Mouse (Mus musculus) myocyte (in vitro differentiated cells): ENCODE measurements around the gene Xylt1. TPM values are rescaled to one million over a fixed set of nuclear protein-coding genes. Genes with fewer than 3 reads are reported as not detected.

Source experiments
- H3K27me3 ChIP-seq: one replicate; pipeline ENCODE4 v1.6.1; 2011; ENCODE audit not compliant: control insufficient read depth, insufficient read depth, insufficient read length
- H3K36me3 ChIP-seq: one replicate; pipeline ENCODE4 v1.6.1; 2011; ENCODE audit not compliant: control insufficient read depth, insufficient read depth
- H3K4me2 ChIP-seq: one replicate; pipeline ENCODE4 v1.6.1; 2011; ENCODE audit warnings: low read depth, control low read depth
- H3K4me3 ChIP-seq: one replicate; pipeline ENCODE4 v1.5.1; 2011; ENCODE audit warnings: mild to moderate bottlenecking, control low read depth, moderate library complexity
- H3K79me2 ChIP-seq: one replicate; pipeline ENCODE4 v1.6.1; 2011; ENCODE audit not compliant: control insufficient read depth, insufficient read depth
- H3ac ChIP-seq: one replicate; pipeline ENCODE4 v1.6.1; 2011; ENCODE audit not compliant: control insufficient read depth, insufficient read length
- CEBPB ChIP-seq: IDR thresholded peaks from 2 replicates; pipeline ENCODE4 v1.6.1; 2011; ENCODE audit warnings: mild to moderate bottlenecking, moderate library complexity; ENCODE audit not compliant: poor library complexity, insufficient read depth, severe bottlenecking
- E2F4 ChIP-seq: IDR thresholded peaks from one replicate; pipeline ENCODE4 v1.6.1; 2011; ENCODE audit warnings: mild to moderate bottlenecking, control low read depth, moderate library complexity; ENCODE audit not compliant: insufficient read depth
- MAX ChIP-seq: IDR thresholded peaks from one replicate; pipeline ENCODE4 v1.6.1; 2011; ENCODE audit warnings: low read depth, mild to moderate bottlenecking, control low read depth
- MYOD1 ChIP-seq, 3 experiments: IDR thresholded peaks; one replicate each; pipeline ENCODE4 v1.6.1; 2011; ENCODE audit warnings: control low read depth in 2 of 3, low read depth in 2 of 3, mild to moderate bottlenecking in 2 of 3, moderate library complexity in 1 of 3; ENCODE audit not compliant: insufficient read length in 2 of 3, control insufficient read depth in 1 of 3
- MYOG ChIP-seq, 3 experiments: IDR thresholded peaks; one replicate each; pipeline ENCODE4 v1.6.1; 2011; ENCODE audit warnings: control low read depth in 2 of 3, low read depth in 2 of 3, mild to moderate bottlenecking in 2 of 3; ENCODE audit not compliant: insufficient read length in 2 of 3, control insufficient read depth in 1 of 3, insufficient read depth in 1 of 3
- POLR2A ChIP-seq: IDR thresholded peaks from one replicate; pipeline ENCODE4 v1.6.1; 2011; ENCODE audit warnings: low read depth, mild to moderate bottlenecking, control low read depth, moderate library complexity; ENCODE audit not compliant: insufficient read length
- POLR2AphosphoS2 ChIP-seq: IDR thresholded peaks from one replicate; pipeline ENCODE4 v1.6.1; 2011; ENCODE audit warnings: low read depth, control low read depth; ENCODE audit not compliant: insufficient read length
- REST ChIP-seq: IDR thresholded peaks from one replicate; pipeline ENCODE4 v1.6.1; 2011; ENCODE audit warnings: mild to moderate bottlenecking, control low read depth, moderate library complexity; ENCODE audit not compliant: insufficient read depth, insufficient read length
- SRF ChIP-seq: IDR thresholded peaks from one replicate; pipeline ENCODE4 v1.6.1; 2011; ENCODE audit warnings: low read depth; ENCODE audit not compliant: control insufficient read depth, insufficient read length
- TCF12 ChIP-seq: IDR thresholded peaks from one replicate; pipeline ENCODE4 v1.6.1; 2011; ENCODE audit warnings: mild to moderate bottlenecking, control low read depth; ENCODE audit not compliant: poor library complexity, insufficient read depth, severe bottlenecking
- TCF3 ChIP-seq: IDR thresholded peaks from one replicate; pipeline ENCODE4 v1.6.1; 2011; ENCODE audit warnings: low read depth, control low read depth; ENCODE audit not compliant: insufficient read length
- USF1 ChIP-seq: IDR thresholded peaks from one replicate; pipeline ENCODE4 v1.6.1; 2011; ENCODE audit warnings: low read depth, mild to moderate bottlenecking, control low read depth, moderate library complexity
- polyA plus RNA-seq: library from polyadenylated mRNA; unstranded; fragments of >200 nt; fragmentation: generic; extraction: Trizol; gene quantifications from one replicate; pipeline ENCODE4 v1.2.1, GENCODE M21; 2012; ENCODE audit warnings: missing spikeins

The Xylt1 gene
- polyA plus RNA-seq, 1 experiment, result not detected

GRCm38 (mm10) chr7:117571131-117571530, 190.4 kb downstream of the Xylt1 start:
- Histone ChIP-seq H3K79me2 (no peaks in the 10 kb centered on the region), H3K4me3 (no peak overlapping the region), H3ac (no peak overlapping the region), H3K36me3 (no peaks in the 10 kb centered on the region), H3K4me2 (no peak overlapping the region), H3K27me3 (no peaks in the 10 kb centered on the region)
- TF ChIP-seq TCF3 (no peak), MYOG (IDR thresholded peaks at IDR 0.05; ENCODE audit: control insufficient read depth in 1 of 3, insufficient read depth in 1 of 3, insufficient read length in 2 of 3, low read depth in 2 of 3) (no peak), REST (no peak), E2F4 (no peak), MAX (no peak), POLR2AphosphoS2 (no peak), MYOD1 (IDR thresholded peaks at IDR 0.05; ENCODE audit: control insufficient read depth in 1 of 3, insufficient read length in 2 of 3, low read depth in 2 of 3) (no peak), SRF (no peak), TCF12 (no peak), POLR2A (no peak), CEBPB (no peak), USF1 (no peak)

GRCm38 (mm10) chr7:117571713-117572112, 190.9 kb downstream of the Xylt1 start:
- H3K79me2 ChIP-seq, result no peaks in the 10 kb centered on the region
- no peak overlapping the region for H3K4me3 ChIP-seq
- H3K36me3 ChIP-seq, result no peaks in the 10 kb centered on the region
- H3K4me2 ChIP-seq, result no peak overlapping the region
- no peaks in the 10 kb centered on the region for H3K27me3 ChIP-seq
- no peak overlapping the region for H3ac ChIP-seq
- no peak for TF ChIP-seq SRF
- no peak for TF ChIP-seq MAX
- no peak for TF ChIP-seq TCF3
- TF ChIP-seq TCF12, result no peak
- no peak for TF ChIP-seq POLR2AphosphoS2
- TF ChIP-seq POLR2A, result no peak
- no peak for TF ChIP-seq REST

GRCm38 (mm10) chr7:117573170-117573569, 192.4 kb downstream of the Xylt1 start:
- Histone ChIP-seq H3K27me3 (no peaks in the 10 kb centered on the region), H3K79me2 (no peaks in the 10 kb centered on the region), H3ac (no peak overlapping the region), H3K4me3 (no peak overlapping the region), H3K36me3 (no peaks in the 10 kb centered on the region), H3K4me2 (no peak overlapping the region)
- no peak for TF ChIP-seq E2F4
- TF ChIP-seq POLR2AphosphoS2, result no peak
- TF ChIP-seq CEBPB, result no peak
- TF ChIP-seq MAX, result no peak
- no peak for TF ChIP-seq USF1
- TF ChIP-seq MYOG (IDR thresholded peaks at IDR 0.05; ENCODE audit: control insufficient read depth in 1 of 3, insufficient read depth in 1 of 3, insufficient read length in 2 of 3, low read depth in 2 of 3), result no peak
- no peak for TF ChIP-seq SRF
- no peak for TF ChIP-seq REST
- no peak for TF ChIP-seq MYOD1 (IDR thresholded peaks at IDR 0.05; ENCODE audit: control insufficient read depth in 1 of 3, insufficient read length in 2 of 3, low read depth in 2 of 3)
- TF ChIP-seq TCF3, result no peak
- no peak for TF ChIP-seq TCF12
- no peak for TF ChIP-seq POLR2A

GRCm38 (mm10) chr7:117575417-117575816, 194.6 kb downstream of the Xylt1 start:
- Histone ChIP-seq H3K4me3 (no peak overlapping the region), H3K36me3 (no peaks in the 10 kb centered on the region), H3ac (no peak overlapping the region), H3K27me3 (no peaks in the 10 kb centered on the region), H3K4me2 (no peak overlapping the region), H3K79me2 (no peaks in the 10 kb centered on the region)
- TF ChIP-seq POLR2AphosphoS2 (no peak), CEBPB (no peak), USF1 (no peak), REST (no peak), POLR2A (no peak)

GRCm38 (mm10) chr7:117577035-117577434, 196.3 kb downstream of the Xylt1 start:
- TF ChIP-seq TCF3, result no peak
- no peak for TF ChIP-seq REST
- no peak for TF ChIP-seq SRF
- TF ChIP-seq TCF12, result no peak
- TF ChIP-seq POLR2A, result no peak
- TF ChIP-seq POLR2AphosphoS2, result no peak
- TF ChIP-seq MYOG (IDR thresholded peaks at IDR 0.05; ENCODE audit: control insufficient read depth in 1 of 3, insufficient read depth in 1 of 3, insufficient read length in 2 of 3, low read depth in 2 of 3), result no peak
- TF ChIP-seq MYOD1 (IDR thresholded peaks at IDR 0.05; ENCODE audit: control insufficient read depth in 1 of 3, insufficient read length in 2 of 3, low read depth in 2 of 3), result no peak
- TF ChIP-seq MAX, result no peak
- Histone ChIP-seq H3ac (no peak overlapping the region), H3K79me2 (no peaks in the 10 kb centered on the region), H3K27me3 (no peaks in the 10 kb centered on the region), H3K4me2 (no peak overlapping the region), H3K4me3 (no peak overlapping the region), H3K36me3 (no peaks in the 10 kb centered on the region)
